Mouse (Mus musculus): ENCODE results near the gene Sphk1. TPM values are rescaled to one million over a fixed set of nuclear protein-coding genes. Genes with fewer than 3 reads are reported as not detected.
A peak's percentile ranks its signal among the peaks of the same experiment; 100 is the strongest.

Sphk1 gene
- total RNA-seq, 1 experiment from 2014 or later, result 1.5 TPM

DNA sequence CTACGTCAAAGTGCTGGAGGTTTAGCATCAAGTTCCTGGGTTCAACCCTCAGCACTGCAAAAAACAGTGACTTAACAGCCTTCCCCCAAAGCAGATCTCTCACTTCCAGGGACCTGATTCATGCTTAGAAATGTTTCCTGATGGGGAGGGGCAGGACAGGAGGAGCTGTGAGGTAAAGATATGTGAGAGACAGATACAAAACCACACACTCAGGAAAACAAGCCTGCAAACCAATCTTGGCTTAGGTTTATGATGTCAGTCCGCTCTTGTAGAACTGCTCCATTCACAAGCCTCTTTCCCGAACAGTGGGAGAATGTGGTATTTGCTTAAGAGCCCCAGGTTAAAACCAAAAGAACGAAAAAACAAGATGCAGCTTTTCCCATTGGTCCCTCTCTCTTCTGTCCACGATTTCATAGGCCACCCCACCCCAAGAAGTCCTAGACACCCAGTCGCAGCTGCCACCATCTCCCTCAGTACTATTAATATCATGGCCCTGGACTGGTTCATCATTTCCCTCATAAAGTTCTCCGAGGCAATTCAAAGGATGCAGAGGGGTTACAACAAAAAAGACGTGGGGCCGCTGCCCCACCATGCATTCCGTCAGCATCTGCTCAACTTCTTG, 49.4 kb downstream of the Sphk1 start:
- no peak for DNase-seq

GRCm38 (mm10) chr11:116580711-116581375, 50.1 kb downstream of the Sphk1 start:
- peak; percentile 57 for DNase-seq

GRCm38 (mm10) chr11:116581376-116581814, 50.7 kb downstream of the Sphk1 start, which contains the start of gene Ube2o:
Gene Ube2o (minus strand): TSS chr11:116581447.
- peak; percentile 92 for DNase-seq

GRCm38 (mm10) chr11:116585682-116586081, 55.0 kb downstream of the Sphk1 start:
- DNase-seq, result no peak

Other genes with a start within 250 kb of the Sphk1 start
- gene Galr2, start 250.0 kb upstream of the Sphk1 start, total RNA-seq (2021), result not detected in 2 replicates
- 53.6 and 77.1 TPM in 2 replicates for gene Exoc7, start 223.7 kb upstream of the Sphk1 start, total RNA-seq (2021)
- gene Foxj1, start 195.5 kb upstream of the Sphk1 start, total RNA-seq (2021), result 0.15 TPM in 1 of 2 replicates, not detected in the other
- 8.5 and 8.9 TPM in 2 replicates for gene Rnf157, start 117.9 kb upstream of the Sphk1 start, total RNA-seq (2021)
- 27.9 and 48.4 TPM in 2 replicates for gene Ubald2, start 96.8 kb upstream of the Sphk1 start, total RNA-seq (2021)
- not detected in 2 replicates for gene Qrich2, start 64.7 kb upstream of the Sphk1 start, total RNA-seq (2021)
- 112 TPM in 2 replicates for gene Prpsap1, start 36.7 kb upstream of the Sphk1 start, total RNA-seq (2021)
- 32.7 and 34.1 TPM in 2 replicates for gene Ube2o, start 50.5 kb downstream of the Sphk1 start, total RNA-seq (2021)
- not detected in 2 replicates for gene Aanat, start 55.5 kb downstream of the Sphk1 start, total RNA-seq (2021)
- gene Rhbdf2, start 96.1 kb downstream of the Sphk1 start, total RNA-seq (2021), result 17.7 and 24.6 TPM in 2 replicates
- 9.2 and 13.0 TPM in 2 replicates for gene Prcd, start 122.6 kb downstream of the Sphk1 start, total RNA-seq (2021)
- gene Cygb, start 123.4 kb downstream of the Sphk1 start, total RNA-seq (2021), result 18.7 and 25.4 TPM in 2 replicates
- not detected in 2 replicates for gene St6galnac1, start 244.6 kb downstream of the Sphk1 start, total RNA-seq (2021)